Mouse (Mus musculus): Measurements from ENCODE around the gene Vars. TPM values are rescaled to one million over a fixed set of nuclear protein-coding genes. Genes with fewer than 3 reads are reported as not detected.

Gene Vars
- total RNA-seq, 1 experiment from 2014 or later: 415 TPM

DNA sequence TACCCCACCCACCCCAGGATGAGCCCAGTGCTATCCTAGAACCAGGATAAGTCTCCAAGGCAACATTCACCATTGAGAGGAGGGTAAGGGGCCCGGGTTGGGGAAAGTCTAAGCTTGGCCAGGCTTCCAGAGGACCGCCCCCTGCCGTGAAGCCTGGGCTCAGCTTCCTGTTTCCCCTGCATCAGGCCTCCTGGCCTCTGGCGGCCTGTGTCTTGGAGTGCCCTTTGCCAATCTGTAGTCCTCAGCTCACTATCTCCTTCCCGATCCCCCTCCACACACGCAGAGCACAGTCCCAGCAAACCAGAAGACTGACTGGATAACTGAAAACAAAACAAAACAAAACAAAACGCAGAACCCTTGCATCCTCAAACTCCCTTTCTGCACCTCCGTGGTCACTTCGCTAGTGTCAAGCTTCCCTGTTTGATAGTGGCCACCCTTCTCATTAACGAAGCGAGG is 48.8 kb downstream of the Vars start, which contains the start of gene Clic1:
TSS of gene Clic1 (plus strand) at position 406 of the 456 bp plus-strand sequence.
- peak; percentile 19 to 39; a peak in 3 of 4 replicates for ATAC-seq (replicated peaks in 1 of 2; ENCODE audit: insufficient read depth in 1 of 2, low FRiP score in 2 of 2, low TSS enrichment in 1 of 2, low read depth in 1 of 2, poor library complexity in 2 of 2, severe bottlenecking in 2 of 2)

DNA sequence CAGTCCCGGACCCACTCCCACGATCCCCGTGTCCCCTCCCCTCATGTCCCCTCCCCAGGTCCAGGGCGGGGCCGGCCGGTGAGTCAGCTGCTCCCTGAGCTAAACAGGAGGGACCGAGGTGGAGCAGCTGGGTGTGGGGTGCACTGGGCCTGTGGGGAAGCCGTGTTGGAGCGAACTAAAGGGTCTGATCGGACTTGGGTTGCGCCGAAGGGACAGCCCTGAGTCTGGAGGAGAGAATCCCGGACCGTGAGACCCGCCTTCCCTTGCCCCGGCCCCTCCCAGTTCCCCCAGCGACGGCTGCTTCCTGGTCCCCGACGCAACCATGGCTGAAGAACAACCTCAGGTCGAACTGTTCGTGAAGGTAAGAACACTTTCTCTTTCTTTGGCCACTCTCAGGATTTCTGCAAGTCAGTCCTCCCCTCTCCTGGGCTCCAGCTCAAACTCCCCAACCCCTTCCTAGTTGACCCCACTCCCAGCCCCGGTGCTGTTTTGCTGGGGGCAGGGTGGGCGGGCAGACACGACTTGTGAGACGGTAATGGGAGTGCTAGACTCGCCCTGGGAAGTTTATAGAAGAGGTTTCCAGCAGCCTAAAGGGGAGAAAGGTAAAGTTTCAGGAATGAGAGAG is 49.5 kb downstream of the Vars start:
- ATAC-seq (replicated peaks in 1 of 2; ENCODE audit: insufficient read depth in 1 of 2, low FRiP score in 2 of 2, low TSS enrichment in 1 of 2, low read depth in 1 of 2, poor library complexity in 2 of 2, severe bottlenecking in 2 of 2): peak; percentile 9; a peak in 1 of 4 replicates

DNA sequence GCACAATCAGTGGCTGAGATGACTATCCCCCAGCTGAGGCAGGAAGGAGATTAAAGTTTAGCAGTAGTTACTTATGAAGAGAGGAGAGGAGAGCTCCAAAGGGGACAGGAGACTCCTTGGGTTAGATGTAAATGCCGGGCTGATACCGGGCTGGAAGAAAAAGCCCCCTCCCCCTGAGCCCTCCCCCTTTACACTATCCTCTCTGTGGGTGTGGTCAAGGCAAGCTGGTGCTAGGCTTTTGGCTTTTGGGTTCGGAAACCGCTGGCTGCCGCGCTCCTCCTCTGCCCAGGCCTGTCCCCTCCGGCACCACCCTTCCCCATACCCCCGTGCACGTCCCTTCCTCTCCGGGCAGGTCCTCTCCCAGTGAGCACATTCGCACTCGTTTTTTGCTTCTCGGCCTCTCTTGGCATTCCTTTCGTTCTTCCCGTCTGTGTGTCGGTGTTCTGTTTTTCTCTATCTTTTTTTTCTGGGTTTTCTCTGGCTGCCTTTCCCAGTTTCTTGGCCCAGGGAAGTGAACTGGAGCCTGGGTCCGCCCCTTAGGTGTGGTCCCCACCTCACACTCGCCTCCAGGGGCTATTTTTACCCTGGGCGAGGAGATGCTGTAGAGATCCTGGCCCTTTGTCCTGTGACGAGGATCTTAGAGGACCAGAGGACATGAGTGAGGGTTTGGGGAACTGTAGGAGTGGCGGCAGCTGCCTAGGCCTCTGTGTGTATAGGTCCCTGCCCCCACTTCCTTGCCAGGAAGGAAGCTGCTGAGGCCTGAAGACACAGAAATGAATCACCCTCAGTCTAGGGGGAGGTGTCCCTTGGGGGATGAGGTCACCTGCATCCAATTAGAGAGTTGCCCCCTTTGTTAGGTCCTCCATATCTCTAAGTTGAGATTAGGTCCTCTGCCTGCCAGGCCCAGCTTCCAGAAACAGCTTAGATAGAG is 50.6 kb downstream of the Vars start:
- peak; percentile 57 to 72 for ATAC-seq (replicated peaks in 1 of 2; ENCODE audit: insufficient read depth in 1 of 2, low FRiP score in 2 of 2, low TSS enrichment in 1 of 2, low read depth in 1 of 2, poor library complexity in 2 of 2, severe bottlenecking in 2 of 2)

DNA sequence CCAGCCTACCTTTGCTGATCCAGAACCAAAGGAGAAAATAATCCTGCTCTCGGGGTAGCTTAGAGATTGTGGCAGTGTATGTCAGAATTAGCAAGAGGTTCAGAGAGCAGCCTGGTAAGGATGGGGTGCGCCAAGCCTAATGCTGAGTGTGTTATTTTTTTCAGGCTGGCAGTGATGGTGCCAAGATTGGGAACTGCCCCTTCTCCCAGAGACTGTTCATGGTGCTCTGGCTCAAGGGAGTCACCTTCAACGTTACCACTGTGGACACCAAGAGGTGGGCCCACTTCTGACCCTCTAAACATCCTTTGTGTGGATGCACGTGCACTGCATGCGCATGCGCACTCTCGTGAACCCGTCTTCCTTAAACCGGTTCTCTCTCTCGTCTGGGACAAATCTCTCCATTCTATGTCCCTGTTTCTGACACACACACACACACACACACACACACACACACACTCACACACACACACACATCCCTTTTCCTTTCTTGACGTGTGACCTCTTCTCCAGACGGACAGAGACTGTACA is 51.5 kb downstream of the Vars start:
- ATAC-seq (replicated peaks in 1 of 2; ENCODE audit: insufficient read depth in 1 of 2, low FRiP score in 2 of 2, low TSS enrichment in 1 of 2, low read depth in 1 of 2, poor library complexity in 2 of 2, severe bottlenecking in 2 of 2): no peak

DNA sequence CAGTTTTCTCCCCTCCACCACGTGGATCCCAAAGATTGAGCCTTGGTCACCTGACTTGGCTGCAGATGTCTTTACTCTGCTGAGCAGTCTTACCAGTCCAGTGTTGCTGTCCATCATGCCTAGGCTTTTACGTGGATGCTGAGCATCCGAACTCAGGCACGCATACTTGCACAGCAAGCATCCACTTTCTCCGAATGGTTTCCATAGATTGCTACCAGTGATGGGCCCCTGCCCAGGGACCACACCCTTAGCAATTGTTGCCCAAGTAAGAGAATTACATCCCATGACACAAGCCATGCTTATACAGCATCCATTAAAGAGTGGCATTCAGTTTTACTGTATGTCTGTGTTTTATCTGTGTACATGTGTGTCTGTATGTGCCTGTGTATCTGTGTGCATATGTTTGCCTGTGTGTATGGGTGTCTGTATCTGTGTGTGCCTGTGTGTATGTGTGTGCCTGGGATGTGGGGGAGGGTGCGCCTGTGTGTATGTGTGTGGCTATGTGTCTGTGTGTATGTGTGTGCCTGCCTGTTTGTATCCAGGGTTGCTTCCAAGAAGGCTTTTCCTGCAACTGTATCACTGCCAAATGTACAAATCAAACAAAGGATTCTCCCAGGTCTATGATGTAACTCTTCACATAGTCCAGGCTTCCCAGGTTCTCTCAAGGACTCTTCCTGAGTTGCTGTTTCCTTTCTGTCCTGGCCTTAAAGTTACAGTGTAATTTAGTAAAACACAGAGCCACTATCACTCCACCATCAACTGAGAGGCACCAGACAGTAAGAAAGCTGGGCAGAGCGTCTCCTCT is 55.1 kb downstream of the Vars start:
- no peak for ATAC-seq (replicated peaks in 1 of 2; ENCODE audit: insufficient read depth in 1 of 2, low FRiP score in 2 of 2, low TSS enrichment in 1 of 2, low read depth in 1 of 2, poor library complexity in 2 of 2, severe bottlenecking in 2 of 2)

DNA sequence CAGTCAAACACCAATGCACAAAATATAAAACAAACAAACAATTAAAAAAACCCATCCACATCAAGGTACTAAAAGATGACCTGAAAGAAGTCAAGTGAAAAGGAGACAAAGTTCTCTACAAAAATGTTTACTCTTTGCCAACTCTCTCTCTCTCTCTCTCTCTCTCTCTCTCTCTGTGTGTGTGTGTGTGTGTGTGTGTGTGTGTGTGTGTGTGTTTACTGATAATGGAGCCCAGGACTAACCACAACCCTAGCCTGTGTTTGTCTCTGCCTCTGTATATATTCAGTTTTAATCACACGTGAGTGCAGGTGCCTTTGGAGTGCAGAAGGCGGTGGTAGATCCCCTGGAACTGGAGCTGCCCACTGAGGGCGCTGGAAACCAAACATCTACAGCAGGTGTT is 56.3 kb downstream of the Vars start:
- no peak for ATAC-seq (replicated peaks in 1 of 2; ENCODE audit: insufficient read depth in 1 of 2, low FRiP score in 2 of 2, low TSS enrichment in 1 of 2, low read depth in 1 of 2, poor library complexity in 2 of 2, severe bottlenecking in 2 of 2)

DNA sequence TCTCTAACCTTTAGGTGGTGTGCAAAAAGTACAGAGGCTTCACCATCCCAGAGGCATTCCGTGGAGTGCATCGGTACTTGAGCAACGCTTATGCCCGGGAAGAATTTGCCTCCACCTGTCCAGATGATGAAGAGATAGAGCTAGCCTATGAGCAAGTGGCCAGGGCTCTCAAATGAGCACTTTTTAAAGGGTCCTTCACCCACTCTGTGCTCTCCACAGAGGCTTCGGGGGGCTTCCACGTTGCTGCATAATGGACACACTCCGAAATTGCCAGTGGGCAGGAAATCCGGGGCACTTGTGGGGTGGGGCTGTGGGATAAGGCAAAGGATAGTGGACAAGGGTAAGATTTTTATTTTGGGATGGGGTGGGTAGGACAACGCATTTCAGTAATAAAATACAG is 57.5 kb downstream of the Vars start:
- ATAC-seq (replicated peaks in 1 of 2; ENCODE audit: insufficient read depth in 1 of 2, low FRiP score in 2 of 2, low TSS enrichment in 1 of 2, low read depth in 1 of 2, poor library complexity in 2 of 2, severe bottlenecking in 2 of 2): no peak

DNA sequence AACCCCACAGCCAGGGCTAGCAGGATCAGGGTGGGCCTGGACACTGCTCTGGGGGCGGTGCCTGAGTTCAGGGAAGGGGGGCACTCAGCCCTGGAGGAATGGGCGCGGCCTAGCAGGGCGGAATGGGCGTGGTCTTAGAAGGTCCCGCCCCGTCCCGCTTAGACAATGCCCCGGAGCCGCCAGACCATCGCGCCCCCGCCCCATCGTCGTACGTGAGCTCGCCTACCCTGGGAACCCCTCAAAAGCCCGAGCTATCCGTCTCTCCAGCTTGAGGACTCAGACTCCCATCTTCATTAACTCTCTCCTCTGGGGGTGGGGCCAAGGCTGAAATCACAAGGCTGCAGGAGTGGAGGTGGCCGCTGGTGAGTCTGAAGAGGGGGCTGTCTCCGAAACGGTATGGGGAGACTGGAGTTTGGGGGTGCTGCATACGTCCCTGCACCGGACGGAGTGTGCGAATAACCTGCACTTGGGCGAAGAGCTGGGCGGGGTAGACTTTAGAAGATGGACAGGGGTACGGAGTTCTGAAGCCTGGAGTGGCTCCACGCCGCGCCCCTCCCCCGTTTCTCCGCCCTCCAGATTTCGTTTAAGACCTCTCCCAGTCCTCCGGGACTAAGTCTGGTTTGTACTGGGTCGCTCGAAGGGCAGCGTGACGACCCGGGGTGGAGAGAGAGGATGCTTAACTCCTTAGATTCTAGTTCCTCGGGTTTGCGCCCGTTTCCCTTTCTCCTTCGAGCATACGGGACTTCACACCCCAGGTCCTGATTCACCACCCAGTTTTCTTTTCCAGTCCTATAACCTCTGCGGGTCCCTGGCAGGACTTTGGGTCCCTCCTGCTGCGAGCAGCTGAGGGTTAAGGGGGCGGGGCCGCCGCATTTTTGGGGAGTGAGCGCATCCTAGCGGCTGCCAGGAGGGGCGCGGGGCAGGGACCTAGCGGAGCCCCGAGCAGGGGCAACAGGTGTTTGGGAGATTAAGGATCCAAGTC is 58.4 kb downstream of the Vars start, which contains the start of gene Ddah2:
TSS of gene Ddah2 (plus strand) at position 125 of the 982 bp plus-strand sequence.
- peak; percentile 82 to 87 for ATAC-seq (replicated peaks in 1 of 2; ENCODE audit: insufficient read depth in 1 of 2, low FRiP score in 2 of 2, low TSS enrichment in 1 of 2, low read depth in 1 of 2, poor library complexity in 2 of 2, severe bottlenecking in 2 of 2)

DNA sequence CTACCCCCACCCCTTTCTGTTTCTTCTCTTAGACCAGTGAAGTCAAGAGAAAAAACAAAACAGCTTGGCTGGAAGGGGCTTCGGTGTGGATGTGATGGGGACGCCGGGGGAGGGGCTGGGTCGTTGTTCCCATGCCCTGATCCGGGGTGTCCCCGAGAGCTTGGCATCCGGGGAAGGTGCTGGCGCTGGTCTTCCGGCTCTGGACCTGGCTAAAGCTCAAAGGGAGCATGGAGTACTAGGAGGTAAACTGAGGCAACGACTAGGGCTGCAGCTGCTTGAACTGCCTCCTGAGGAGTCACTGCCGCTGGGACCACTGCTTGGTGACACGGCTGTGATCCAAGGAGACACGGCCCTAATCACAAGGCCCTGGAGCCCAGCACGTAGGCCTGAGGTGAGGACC is 59.3 kb downstream of the Vars start:
- no peak for ATAC-seq (replicated peaks in 1 of 2; ENCODE audit: insufficient read depth in 1 of 2, low FRiP score in 2 of 2, low TSS enrichment in 1 of 2, low read depth in 1 of 2, poor library complexity in 2 of 2, severe bottlenecking in 2 of 2)

DNA sequence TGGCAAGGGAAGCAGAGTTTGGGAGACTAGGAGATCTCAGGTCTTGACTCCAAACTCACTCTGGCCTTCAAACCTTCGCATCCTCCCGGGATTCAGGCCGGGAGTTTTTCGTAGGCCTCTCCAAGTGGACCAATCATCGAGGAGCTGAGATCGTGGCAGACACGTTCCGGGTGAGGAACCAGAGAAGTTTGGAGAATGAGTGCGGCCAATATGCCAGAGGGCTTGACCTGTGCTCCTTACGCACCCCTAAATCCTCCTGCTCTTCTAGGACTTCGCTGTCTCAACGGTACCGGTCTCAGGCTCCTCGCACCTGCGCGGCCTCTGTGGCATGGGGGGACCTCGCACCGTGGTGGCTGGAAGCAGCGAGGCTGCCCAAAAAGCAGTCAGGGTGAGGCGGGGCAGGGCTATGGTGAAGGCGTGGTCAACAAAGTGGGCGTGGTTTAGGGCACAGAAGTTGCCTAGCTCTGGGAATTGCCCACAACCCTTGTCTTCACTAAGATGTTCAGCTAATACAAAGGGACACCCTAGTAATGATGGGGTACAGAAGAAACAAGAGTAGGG is 60.0 kb downstream of the Vars start:
- no peak for ATAC-seq (replicated peaks in 1 of 2; ENCODE audit: insufficient read depth in 1 of 2, low FRiP score in 2 of 2, low TSS enrichment in 1 of 2, low read depth in 1 of 2, poor library complexity in 2 of 2, severe bottlenecking in 2 of 2)

DNA sequence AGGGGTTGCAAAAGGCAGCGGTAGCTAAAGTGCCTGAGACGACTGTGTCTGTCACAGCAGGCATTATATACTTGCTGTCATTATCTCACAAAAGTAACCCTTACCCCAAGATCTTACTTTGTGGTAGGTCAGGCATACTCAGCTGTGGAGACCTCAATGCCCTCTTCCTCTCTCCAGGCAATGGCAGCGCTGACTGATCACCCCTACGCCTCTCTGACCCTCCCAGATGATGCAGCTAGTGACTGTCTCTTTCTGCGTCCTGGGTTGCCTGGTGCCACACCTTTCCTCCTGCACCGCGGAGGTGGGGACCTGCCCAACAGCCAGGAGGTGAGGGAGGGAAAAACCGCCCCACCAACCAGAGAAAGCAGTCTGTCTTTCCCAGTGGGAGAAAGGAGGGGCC is 60.5 kb downstream of the Vars start:
- ATAC-seq (replicated peaks in 1 of 2; ENCODE audit: insufficient read depth in 1 of 2, low FRiP score in 2 of 2, low TSS enrichment in 1 of 2, low read depth in 1 of 2, poor library complexity in 2 of 2, severe bottlenecking in 2 of 2): no peak

DNA sequence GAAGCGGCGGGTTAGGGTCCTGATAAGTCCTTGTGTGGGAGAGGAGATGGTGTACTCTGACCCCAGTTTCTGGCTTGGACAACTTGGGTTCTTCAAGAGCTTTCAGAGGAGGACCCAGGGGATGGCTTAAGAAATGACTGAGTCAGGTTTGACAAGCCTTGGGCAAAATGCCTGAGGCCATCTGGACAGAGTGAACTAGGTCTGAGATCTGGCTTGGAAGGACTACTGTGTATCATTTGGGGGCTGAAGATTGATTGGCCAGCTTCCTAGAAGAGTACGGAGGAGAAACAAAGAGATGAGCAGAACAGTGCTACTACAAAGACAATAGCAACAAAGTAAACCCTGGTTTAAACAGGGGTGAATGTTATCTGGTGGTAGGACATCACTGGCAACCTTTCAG is 62.7 kb downstream of the Vars start:
- ATAC-seq (replicated peaks in 1 of 2; ENCODE audit: insufficient read depth in 1 of 2, low FRiP score in 2 of 2, low TSS enrichment in 1 of 2, low read depth in 1 of 2, poor library complexity in 2 of 2, severe bottlenecking in 2 of 2): no peak

DNA sequence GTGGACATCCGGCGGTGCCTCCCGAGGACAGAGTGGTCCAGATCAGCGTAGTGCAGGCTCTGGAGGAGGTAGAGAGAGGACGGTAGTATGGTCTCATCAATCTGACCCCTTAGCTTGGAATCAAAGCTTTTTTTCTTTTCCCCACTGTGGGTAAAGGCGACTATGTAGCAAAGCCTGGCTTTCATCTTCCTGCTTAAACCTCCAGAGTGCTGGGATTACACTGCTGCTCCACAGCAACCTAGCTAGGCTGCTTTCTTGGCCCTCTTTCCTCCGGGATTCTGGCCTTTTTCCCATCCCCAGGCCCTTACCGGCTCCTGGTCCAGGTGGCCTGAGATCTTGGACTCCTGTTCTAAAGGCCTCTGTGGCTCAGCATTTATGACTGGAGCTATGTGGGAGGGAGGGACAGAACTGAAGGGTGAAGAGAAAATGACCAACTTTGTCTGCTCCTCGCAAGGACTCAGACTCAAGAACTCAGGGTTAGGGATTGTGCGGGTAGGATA is 63.6 kb downstream of the Vars start:
- no peak for ATAC-seq (replicated peaks in 1 of 2; ENCODE audit: insufficient read depth in 1 of 2, low FRiP score in 2 of 2, low TSS enrichment in 1 of 2, low read depth in 1 of 2, poor library complexity in 2 of 2, severe bottlenecking in 2 of 2)

DNA sequence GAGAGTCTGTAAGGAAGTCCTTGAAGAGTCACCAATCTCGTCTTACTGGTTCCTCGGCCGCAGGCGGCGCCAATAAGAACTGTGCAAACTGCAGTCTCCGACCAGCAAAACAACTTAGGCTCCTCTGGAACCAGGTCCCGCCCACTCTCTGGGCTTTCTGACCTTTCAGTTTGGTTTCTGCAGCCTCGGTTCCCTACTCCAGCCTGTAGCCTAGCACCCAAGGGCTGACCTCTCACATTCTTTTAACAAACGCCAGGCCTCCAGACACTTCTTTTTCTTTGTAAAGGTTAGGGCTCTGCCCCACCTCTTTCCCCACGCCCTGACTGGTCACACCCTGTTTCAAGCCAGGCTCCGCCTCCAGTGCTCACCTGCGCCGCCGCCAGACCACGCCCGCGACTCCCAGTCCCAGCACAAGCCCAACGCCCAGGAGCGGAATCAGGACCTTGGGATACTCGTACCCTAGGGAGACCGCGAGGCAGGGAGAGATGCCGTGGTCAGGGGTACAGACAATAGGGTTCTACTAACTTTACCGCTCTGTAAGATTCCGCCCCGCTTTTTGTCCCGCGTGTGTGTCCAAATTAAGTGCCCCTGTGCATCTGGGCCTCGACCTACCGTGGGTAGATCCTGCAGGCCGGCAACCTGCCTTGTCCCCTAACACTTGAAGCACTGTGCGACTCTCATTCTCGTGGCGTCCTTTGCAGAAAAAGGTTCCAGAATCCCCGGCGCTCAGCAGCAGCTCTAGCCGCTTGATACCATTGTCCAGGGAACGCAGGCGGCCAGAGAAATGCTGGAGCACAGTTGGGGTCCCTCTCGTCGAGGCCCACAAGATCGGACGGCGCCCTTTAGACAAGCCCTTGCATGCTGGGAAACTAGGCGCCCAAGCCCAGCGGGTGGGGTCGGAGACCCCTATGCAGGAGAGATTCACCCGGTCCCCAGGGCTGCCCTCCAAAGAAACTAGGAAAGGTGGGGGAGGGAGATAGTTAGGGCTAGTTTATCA is 64.5 kb downstream of the Vars start, which contains the start of gene Ly6g6c:
TSS of gene Ly6g6c (plus strand) at position 438 of the 997 bp plus-strand sequence.
- peak; percentile 33 to 40; a peak in 2 of 4 replicates for ATAC-seq (replicated peaks in 1 of 2; ENCODE audit: insufficient read depth in 1 of 2, low FRiP score in 2 of 2, low TSS enrichment in 1 of 2, low read depth in 1 of 2, poor library complexity in 2 of 2, severe bottlenecking in 2 of 2)
